Mouse (Mus musculus) stomach, postnatal 0 days (tissue): ENCODE data around the gene Prex1.

Experiments
- CTCF ChIP-seq: IDR thresholded peaks from 2 replicates; pipeline ENCODE4 v1.5.1; 2016; ENCODE audit warnings: antibody characterized with exemption, low read depth, mild to moderate bottlenecking, moderate library complexity
- EP300 ChIP-seq: optimal IDR thresholded peaks from 2 replicates; pipeline ENCODE3; 2016; ENCODE audit warnings: antibody characterized with exemption

DNA sequence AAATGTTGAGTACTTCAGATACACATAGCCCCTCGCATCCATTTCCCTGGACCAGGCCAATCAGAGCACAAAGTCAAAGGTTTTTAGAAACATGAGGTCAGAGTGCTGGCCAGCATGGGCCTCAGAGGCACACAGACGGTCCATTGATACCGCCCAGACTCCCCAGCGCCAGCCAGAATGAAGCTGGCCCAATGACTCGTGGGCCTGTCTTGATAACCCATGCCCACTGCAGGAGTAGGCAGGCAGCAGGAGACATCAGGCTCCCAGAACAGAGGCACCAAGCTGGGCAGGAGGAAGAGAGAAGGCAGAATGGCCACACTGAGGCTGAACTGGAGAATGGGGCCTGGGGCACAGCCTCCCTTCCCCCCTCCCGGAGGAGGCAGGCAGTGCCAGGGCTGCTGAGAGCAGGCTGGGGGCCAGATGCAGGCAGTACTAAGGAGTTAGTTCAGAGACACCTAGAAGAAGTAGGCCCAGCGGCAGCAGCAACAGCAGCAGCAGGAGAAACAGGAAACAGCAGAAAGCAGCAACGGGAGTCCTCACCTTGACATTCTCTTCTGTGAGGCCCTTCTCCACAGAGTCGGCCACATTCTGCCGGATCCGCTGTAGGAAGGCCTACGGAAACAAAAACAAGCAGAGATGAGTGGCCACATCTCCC is 67.1 kb downstream of the Prex1 start:
- TF ChIP-seq EP300 (no peak), CTCF (no peak)
